Mouse (Mus musculus) frontal cortex, adult 2 months (tissue): Measurements from ENCODE around the gene Pde8a. TPM values are rescaled to one million over a fixed set of nuclear protein-coding genes. Genes with fewer than 3 reads are reported as not detected.
A peak's percentile ranks its signal among the peaks of the same experiment; 100 is the strongest.

ENCODE experiments used
- DNase-seq, 2 experiments: peaks; one replicate each; pipeline ENCODE4 v3.0.0; 2022; ENCODE audit warnings: low spot score in 1 of 2; ENCODE audit errors: extremely low spot score in 1 of 2
- polyA plus RNA-seq: library from polyadenylated mRNA; depleted of rRNA; stranded (reverse); fragments of >200 nt; gene quantifications from 2 replicates; pipeline ENCODE4 v1.2.3, GENCODE M21; 2012

The Pde8a gene
- polyA plus RNA-seq, 1 experiment: 9.5 TPM

- no peak for DNase-seq
Observed at GRCm38 (mm10) chr7:81256773-81257172, 43.4 kb downstream of the Pde8a start.

- DNase-seq: peak in 1 of 2 experiments; percentile 30
Observed at GRCm38 (mm10) chr7:81261548-81261947, 48.2 kb downstream of the Pde8a start.

- no peak for DNase-seq
Observed at GRCm38 (mm10) chr7:81272908-81273307, 59.5 kb downstream of the Pde8a start.

- DNase-seq: no peak
Observed at GRCm38 (mm10) chr7:81278966-81279365, 65.6 kb downstream of the Pde8a start.

- DNase-seq: no peak
Observed at GRCm38 (mm10) chr7:81281240-81281639, 67.8 kb downstream of the Pde8a start.

- DNase-seq: no peak
Observed at GRCm38 (mm10) chr7:81286456-81286855, 73.1 kb downstream of the Pde8a start.

- DNase-seq: no peak
Observed at GRCm38 (mm10) chr7:81286946-81287345, 73.5 kb downstream of the Pde8a start.

- DNase-seq: no peak
Observed at GRCm38 (mm10) chr7:81295169-81295568, 81.8 kb downstream of the Pde8a start.

- no peak for DNase-seq
Observed at GRCm38 (mm10) chr7:81298206-81298605, 84.8 kb downstream of the Pde8a start.

GRCm38 (mm10) chr7:81301323-81301722 lies 87.9 kb downstream of the Pde8a start:
- DNase-seq: peak in 1 of 2 experiments; percentile 29

GRCm38 (mm10) chr7:81303682-81304081 lies 90.3 kb downstream of the Pde8a start:
- no peak for DNase-seq

- no peak for DNase-seq
Observed at GRCm38 (mm10) chr7:81304100-81304499, 90.7 kb downstream of the Pde8a start.

GRCm38 (mm10) chr7:81304675-81305074 lies 91.3 kb downstream of the Pde8a start:
- no peak for DNase-seq

GRCm38 (mm10) chr7:81307735-81308134 lies 94.3 kb downstream of the Pde8a start:
- peak in 1 of 2 experiments; percentile 37 for DNase-seq

GRCm38 (mm10) chr7:81309247-81309646 lies 95.9 kb downstream of the Pde8a start:
- DNase-seq: no peak

- DNase-seq: no peak
Observed at GRCm38 (mm10) chr7:81311130-81311529, 97.7 kb downstream of the Pde8a start.

GRCm38 (mm10) chr7:81311581-81311980 lies 98.2 kb downstream of the Pde8a start:
- no peak for DNase-seq

GRCm38 (mm10) chr7:81315583-81315982 lies 102.2 kb downstream of the Pde8a start:
- no peak for DNase-seq

- DNase-seq: peak in 1 of 2 experiments; percentile 18
Observed at GRCm38 (mm10) chr7:81319749-81320148, 106.4 kb downstream of the Pde8a start.

GRCm38 (mm10) chr7:81321776-81322175 lies 108.4 kb downstream of the Pde8a start:
- peak in 1 of 2 experiments; percentile 9 for DNase-seq

- no peak for DNase-seq
Observed at GRCm38 (mm10) chr7:81326043-81326442, 112.6 kb downstream of the Pde8a start.

GRCm38 (mm10) chr7:81326859-81327258 lies 113.5 kb downstream of the Pde8a start:
- no peak for DNase-seq

GRCm38 (mm10) chr7:81327661-81328060 lies 114.3 kb downstream of the Pde8a start:
- DNase-seq: no peak
